In the genomic region with DNA sequence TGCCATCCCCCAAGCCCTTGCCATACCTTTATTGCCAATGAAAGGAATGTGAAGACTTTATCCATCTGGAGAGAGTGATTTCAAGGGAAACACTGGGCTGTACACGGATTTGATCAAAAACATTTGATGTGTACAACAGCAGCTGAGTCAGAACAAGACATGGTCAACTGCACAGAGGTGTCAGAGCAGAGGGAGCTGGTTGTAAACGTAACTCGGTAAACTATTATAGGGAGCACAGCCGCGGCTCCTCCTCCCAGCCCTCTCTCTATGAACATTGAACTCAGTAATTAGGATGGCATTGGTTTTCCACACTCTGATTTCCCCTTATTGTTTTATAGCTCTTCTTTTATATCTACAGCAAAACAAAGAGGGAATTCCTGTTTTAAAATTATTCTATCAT, we compare ENCODE assay signal across 19 mouse cellular contexts.
A peak's percentile ranks its signal among the peaks of the same experiment; 100 is the strongest.
DNase-seq lines count a peak whose midpoint lies in the region; ATAC-seq and TF ChIP-seq lines count a peak whose summit lies in the region.
"Had no signal": no experiment of that assay in that cellular context is flagged by ENCODE, and none has a peak within 500 bp of the region (broad histone marks: within the 10 kb centered on the region; RNA-seq: fewer than 3 reads in every experiment).

No protein-coding gene starts in this region.

- no peak for ATAC-seq in forebrain, embryonic 16.5 days
- ATAC-seq in heart, embryonic 15.5 days (replicated peaks; ENCODE audit: insufficient number of reproducible peaks, insufficient read depth, low FRiP score, low read depth): no peak
- ATAC-seq in kidney, embryonic 15.5 days (replicated peaks; ENCODE audit: low FRiP score): peak; percentile 43
- ATAC-seq in stomach, embryonic 14.5 days (ENCODE audit: insufficient number of reproducible peaks, insufficient read depth, low FRiP score, low read depth): no peak
- ATAC-seq in stomach, postnatal 0 days (ENCODE audit: low FRiP score, low TSS enrichment): no peak
- ATAC-seq: CD4-positive, CD25-positive, alpha-beta regulatory T cell, adult 4 months had no signal

- 74% methylated on average over 5 of the region's 5 CpGs for WGBS in forebrain, embryonic 10.5 days
- 39% methylated on average over 5 of the region's 5 CpGs for WGBS in forebrain, embryonic 16.5 days
- 26% methylated on average over 5 of the region's 5 CpGs for WGBS in heart, embryonic 15.5 days
- 42% methylated on average over 5 of the region's 5 CpGs for WGBS in kidney, embryonic 15.5 days
- WGBS in stomach, embryonic 14.5 days: 62% methylated on average over 5 of the region's 5 CpGs
- WGBS in stomach, postnatal 0 days: 63% methylated on average over 5 of the region's 5 CpGs

- H3K36me3 ChIP-seq in forebrain, embryonic 10.5 days (replicated peaks): no peaks in the 10 kb centered on the region
- H3K36me3 ChIP-seq in forebrain, embryonic 16.5 days (ENCODE audit: control insufficient read depth, insufficient read depth): no peaks in the 10 kb centered on the region
- H3K36me3 ChIP-seq in heart, embryonic 15.5 days: no peaks in the 10 kb centered on the region
- H3K36me3 ChIP-seq in kidney, embryonic 15.5 days: no peaks in the 10 kb centered on the region
- no peaks in the 10 kb centered on the region for H3K36me3 ChIP-seq in stomach, embryonic 14.5 days (ENCODE audit: control insufficient read depth, insufficient read depth, low read length)
- H3K36me3 ChIP-seq in stomach, postnatal 0 days (ENCODE audit: control insufficient read depth, insufficient read depth, low read length): no peaks in the 10 kb centered on the region
- H3K36me3 ChIP-seq: embryonic facial prominence, embryonic 12.5 days; G1E; limb, embryonic 10.5 days had no signal

- no peak overlapping the region for H3K4me3 ChIP-seq in forebrain, embryonic 10.5 days
- no peak overlapping the region for H3K4me3 ChIP-seq in forebrain, embryonic 16.5 days (replicated peaks; ENCODE audit: low read length)
- no peak overlapping the region for H3K4me3 ChIP-seq in heart, embryonic 15.5 days
- H3K4me3 ChIP-seq in kidney, embryonic 15.5 days (replicated peaks): no peak overlapping the region
- no peak overlapping the region for H3K4me3 ChIP-seq in stomach, embryonic 14.5 days (ENCODE audit: low read depth, low read length)
- H3K4me3 ChIP-seq in stomach, postnatal 0 days (ENCODE audit: low read depth, low read length): no peak overlapping the region
- H3K4me3 ChIP-seq: embryonic facial prominence, embryonic 12.5 days; limb, embryonic 10.5 days had no signal

- no peak for TF ChIP-seq CTCF in stomach, postnatal 0 days (IDR thresholded peaks at IDR 0.05; ENCODE audit: low read depth)

- DNase-seq in forebrain, embryonic 10.5 days (ENCODE audit: extremely low spot score, low spot score): no peak
- no peak for DNase-seq in heart, postnatal 25 days (ENCODE audit: low spot score)
- DNase-seq in kidney, postnatal 25 days: no peak
- DNase-seq in stomach, postnatal 0 days (ENCODE audit: low spot score): no peak
- DNase-seq: cerebellum, adult 8-10 months; gastrocnemius, postnatal 36 days; kidney, adult 18-20 months; lung, adult 2 months; lung, postnatal 36 days; right cerebral cortex, postnatal 14 days had no signal

- no peak overlapping the region for H3K4me2 ChIP-seq in forebrain, embryonic 16.5 days (ENCODE audit: low read length)
- peak overlapping the region; percentile 32 for H3K4me2 ChIP-seq in heart, embryonic 15.5 days
- H3K4me2 ChIP-seq in kidney, embryonic 15.5 days: peak overlapping the region; percentile 17; the same call in 1 of the 2 replicates
- no peak overlapping the region for H3K4me2 ChIP-seq in stomach, embryonic 14.5 days (replicated peaks; ENCODE audit: low read depth, low read length)
- H3K4me2 ChIP-seq in stomach, postnatal 0 days (replicated peaks; ENCODE audit: low read depth): no peak overlapping the region
- H3K4me2 ChIP-seq: embryonic facial prominence, embryonic 12.5 days; liver, embryonic 11.5 days had no signal

- no peak overlapping the region for H3K9ac ChIP-seq in forebrain, embryonic 16.5 days (replicated peaks; ENCODE audit: low read depth, low read length)
- H3K9ac ChIP-seq in heart, embryonic 15.5 days: no peak overlapping the region
- no peak overlapping the region for H3K9ac ChIP-seq in kidney, embryonic 15.5 days
- no peak overlapping the region for H3K9ac ChIP-seq in stomach, embryonic 14.5 days (replicated peaks; ENCODE audit: low read depth, low read length)
- H3K9ac ChIP-seq in stomach, postnatal 0 days (ENCODE audit: low read length): no peak overlapping the region
- H3K9ac ChIP-seq: embryonic facial prominence, embryonic 12.5 days had no signal

- H3K27ac ChIP-seq in forebrain, embryonic 10.5 days: peak overlapping the region; percentile 69
- no peak overlapping the region for H3K27ac ChIP-seq in forebrain, embryonic 16.5 days (ENCODE audit: low read length)
- H3K27ac ChIP-seq in heart, embryonic 15.5 days: peak overlapping the region; percentile 10
- H3K27ac ChIP-seq in kidney, embryonic 15.5 days: peak overlapping the region; percentile 30; the same call in 1 of the 2 replicates
- 0 out of 2 replicates have a peak overlapping the region, but pooled peaks have one; percentile 44 for H3K27ac ChIP-seq in stomach, embryonic 14.5 days (ENCODE audit: low read length)
- no peak overlapping the region for H3K27ac ChIP-seq in stomach, postnatal 0 days (replicated peaks)
- H3K27ac ChIP-seq: limb, embryonic 10.5 days had no signal

- H3K9me3 ChIP-seq in forebrain, embryonic 10.5 days: no peaks in the 10 kb centered on the region
- H3K9me3 ChIP-seq in forebrain, embryonic 16.5 days (ENCODE audit: control insufficient read depth, low read length): no peaks in the 10 kb centered on the region
- H3K9me3 ChIP-seq in heart, embryonic 15.5 days (replicated peaks): no peaks in the 10 kb centered on the region
- no peaks in the 10 kb centered on the region for H3K9me3 ChIP-seq in kidney, embryonic 15.5 days (replicated peaks)
- H3K9me3 ChIP-seq in stomach, embryonic 14.5 days (ENCODE audit: control insufficient read depth, low read depth, low read length): no peaks in the 10 kb centered on the region
- H3K9me3 ChIP-seq in stomach, postnatal 0 days (ENCODE audit: control insufficient read depth, low read length): no peaks in the 10 kb centered on the region
- H3K9me3 ChIP-seq: embryonic facial prominence, embryonic 12.5 days; G1E; limb, embryonic 10.5 days had no signal

- H3K27me3 ChIP-seq in forebrain, embryonic 10.5 days (ENCODE audit: poor library complexity, severe bottlenecking): no peaks in the 10 kb centered on the region
- H3K27me3 ChIP-seq in forebrain, embryonic 16.5 days (replicated peaks; ENCODE audit: control insufficient read depth, insufficient read depth, low read length): no peaks in the 10 kb centered on the region
- no peaks in the 10 kb centered on the region for H3K27me3 ChIP-seq in heart, embryonic 15.5 days
- no peaks in the 10 kb centered on the region for H3K27me3 ChIP-seq in kidney, embryonic 15.5 days
- no peaks in the 10 kb centered on the region for H3K27me3 ChIP-seq in stomach, embryonic 14.5 days (ENCODE audit: control insufficient read depth, insufficient read depth, low read length)
- no peaks in the 10 kb centered on the region for H3K27me3 ChIP-seq in stomach, postnatal 0 days (ENCODE audit: control insufficient read depth, insufficient read depth, low read length)
- H3K27me3 ChIP-seq: embryonic facial prominence, embryonic 12.5 days had no signal

- intact Hi-C loops in heart, postnatal 25 days (cut with DNase I): no loop called here

- TF ChIP-seq EP300 in stomach, postnatal 0 days (optimal IDR thresholded peaks at IDR 0.05): no peak

- peaks cover 20% of the 10 kb centered on the region for H3K4me1 ChIP-seq in forebrain, embryonic 10.5 days
- H3K4me1 ChIP-seq in forebrain, embryonic 16.5 days (replicated peaks; ENCODE audit: control insufficient read depth, insufficient read depth, low read length): peaks cover 7% of the 10 kb centered on the region; the same call in 1 of the 2 replicates
- peaks cover 17% of the 10 kb centered on the region for H3K4me1 ChIP-seq in heart, embryonic 15.5 days (replicated peaks)
- peaks cover 7% of the 10 kb centered on the region; the same call in 1 of the 2 replicates for H3K4me1 ChIP-seq in kidney, embryonic 15.5 days
- H3K4me1 ChIP-seq in stomach, embryonic 14.5 days (ENCODE audit: control insufficient read depth, insufficient read depth, low read length): peaks cover 6% of the 10 kb centered on the region; the same call in 1 of the 2 replicates
- no peaks in the 10 kb centered on the region for H3K4me1 ChIP-seq in stomach, postnatal 0 days (replicated peaks; ENCODE audit: control insufficient read depth, insufficient read depth)
- H3K4me1 ChIP-seq: limb, embryonic 10.5 days had no signal

Comparison
In these comparisons a context has a peak if more than half of its experiments do, and no peak if none do; other contexts are left out.
1. H3K27ac ChIP-seq: peak in forebrain, embryonic 10.5 days (single experiment), heart, embryonic 15.5 days (single experiment), kidney, embryonic 15.5 days (single experiment) and stomach, embryonic 14.5 days (single experiment); none in forebrain, embryonic 16.5 days (single experiment) and stomach, postnatal 0 days (single experiment).
2. H3K4me2 ChIP-seq: peak in heart, embryonic 15.5 days (single experiment) and kidney, embryonic 15.5 days (single experiment); none in forebrain, embryonic 16.5 days (single experiment), stomach, embryonic 14.5 days (single experiment) and stomach, postnatal 0 days (single experiment).